Mouse (Mus musculus): Measurements from ENCODE around the gene Lrrc28.
"Not testable (repeated sequence)": the region's sequence is repeated elsewhere in the genome, so short reads cannot be mapped to it uniquely, and the experiment has no call there.

The Lrrc28 gene

GRCm38 (mm10) chr7:67535941-67536340 is 109.1 kb downstream of the Lrrc28 start:
- in situ Hi-C loops (cut with MboI, MseI) = no loop called here

- in situ Hi-C loops (cut with MboI, MseI) = no loop called here
Measured at GRCm38 (mm10) chr7:67530981-67531380, 114.1 kb downstream of the Lrrc28 start.

GRCm38 (mm10) chr7:67529381-67529780 is 115.7 kb downstream of the Lrrc28 start:
- in situ Hi-C loops (cut with MboI, MseI) = no loop called here

GRCm38 (mm10) chr7:67528821-67529221 is 116.2 kb downstream of the Lrrc28 start:
- in situ Hi-C loops (cut with MboI, MseI) = no loop called here

GRCm38 (mm10) chr7:67528063-67528811 is 116.8 kb downstream of the Lrrc28 start:
- in situ Hi-C loops (cut with MboI, MseI) = no loop called here

GRCm38 (mm10) chr7:67525886-67526580 is 119.0 kb downstream of the Lrrc28 start:
- in situ Hi-C loops (cut with MboI, MseI) = no loop called here

GRCm38 (mm10) chr7:67524069-67524468 is 121.0 kb downstream of the Lrrc28 start:
- in situ Hi-C loops (cut with MboI, MseI) = not testable (repeated sequence)

GRCm38 (mm10) chr7:67523400-67523799 is 121.7 kb downstream of the Lrrc28 start:
- in situ Hi-C loops (cut with MboI, MseI) = no loop called here

- in situ Hi-C loops (cut with MboI, MseI) = not testable (repeated sequence)
Measured at GRCm38 (mm10) chr7:67521731-67522130, 123.3 kb downstream of the Lrrc28 start.

- in situ Hi-C loops (cut with MboI, MseI) = no loop called here
Measured at GRCm38 (mm10) chr7:67520959-67521358, 124.1 kb downstream of the Lrrc28 start.

- in situ Hi-C loops (cut with MboI, MseI) = no loop called here
Measured at GRCm38 (mm10) chr7:67520001-67520400, 125.1 kb downstream of the Lrrc28 start.

GRCm38 (mm10) chr7:67515621-67516020 is 129.4 kb downstream of the Lrrc28 start:
- in situ Hi-C loops (cut with MboI, MseI) = no loop called here

- in situ Hi-C loops (cut with MboI, MseI) = no loop called here
Measured at GRCm38 (mm10) chr7:67514893-67515292, 130.2 kb downstream of the Lrrc28 start.

- in situ Hi-C loops (cut with MboI, MseI) = no loop called here
Measured at GRCm38 (mm10) chr7:67514380-67514779, 130.7 kb downstream of the Lrrc28 start.

GRCm38 (mm10) chr7:67513656-67514055 is 131.4 kb downstream of the Lrrc28 start:
- in situ Hi-C loops (cut with MboI, MseI) = no loop called here

GRCm38 (mm10) chr7:67511606-67512005 is 133.5 kb downstream of the Lrrc28 start:
- in situ Hi-C loops (cut with MboI, MseI) = no loop called here

- in situ Hi-C loops (cut with MboI, MseI) = no loop called here
Measured at GRCm38 (mm10) chr7:67503281-67504010, 141.6 kb downstream of the Lrrc28 start.

GRCm38 (mm10) chr7:67502631-67503030 is 142.4 kb downstream of the Lrrc28 start:
- in situ Hi-C loops (cut with MboI, MseI) = no loop called here

GRCm38 (mm10) chr7:67500878-67501277 is 144.2 kb downstream of the Lrrc28 start:
- in situ Hi-C loops (cut with MboI, MseI) = no loop called here

- in situ Hi-C loops (cut with MboI, MseI) = no loop called here
Measured at GRCm38 (mm10) chr7:67500076-67500828, 144.8 kb downstream of the Lrrc28 start.

- in situ Hi-C loops (cut with MboI, MseI) = loop anchor here (5.0 kb wide), 1 partner anchor 98 kb away; no protein-coding TSS in a partner anchor
Measured at GRCm38 (mm10) chr7:67499516-67499915, 145.6 kb downstream of the Lrrc28 start.
